Mouse (Mus musculus) spleen, postnatal 14 days (tissue): ENCODE measurements around the gene Atg7.
"Not testable (repeated sequence)": the region's sequence is repeated elsewhere in the genome, so short reads cannot be mapped to it uniquely, and the experiment has no call there.

ENCODE experiments used
- DNase-seq, 2 experiments: peaks; one replicate each; pipeline ENCODE4 v3.0.0; 2021 to 2022; ENCODE audit warnings: low spot score in 2 of 2

Gene Atg7

GRCm38 (mm10) chr6:114880798-114881197, 237.9 kb downstream of the Atg7 start:
- no peak for DNase-seq

DNA sequence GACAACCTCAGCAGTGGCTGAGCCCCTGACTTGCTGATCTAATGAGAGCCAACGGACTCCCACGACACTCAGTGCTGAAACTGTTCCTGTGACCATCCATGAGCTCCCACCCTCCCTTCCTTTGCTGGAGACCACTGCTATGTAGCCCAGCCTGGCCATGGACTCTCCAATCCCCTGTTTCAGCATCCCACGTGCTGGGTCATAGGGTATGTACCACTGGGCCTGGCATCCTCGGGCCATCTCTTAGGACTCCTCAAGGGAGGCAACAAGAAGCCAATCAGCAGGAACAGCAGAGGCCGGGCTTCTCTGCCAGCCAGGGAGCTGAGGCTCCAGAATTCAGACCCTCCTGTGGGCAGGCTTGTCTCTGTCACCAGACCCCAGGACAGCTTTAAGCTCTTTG, 239.3 kb downstream of the Atg7 start:
- no peak for DNase-seq

- no peak for DNase-seq
Observed at GRCm38 (mm10) chr6:114882675-114883074, 239.8 kb downstream of the Atg7 start.

DNA sequence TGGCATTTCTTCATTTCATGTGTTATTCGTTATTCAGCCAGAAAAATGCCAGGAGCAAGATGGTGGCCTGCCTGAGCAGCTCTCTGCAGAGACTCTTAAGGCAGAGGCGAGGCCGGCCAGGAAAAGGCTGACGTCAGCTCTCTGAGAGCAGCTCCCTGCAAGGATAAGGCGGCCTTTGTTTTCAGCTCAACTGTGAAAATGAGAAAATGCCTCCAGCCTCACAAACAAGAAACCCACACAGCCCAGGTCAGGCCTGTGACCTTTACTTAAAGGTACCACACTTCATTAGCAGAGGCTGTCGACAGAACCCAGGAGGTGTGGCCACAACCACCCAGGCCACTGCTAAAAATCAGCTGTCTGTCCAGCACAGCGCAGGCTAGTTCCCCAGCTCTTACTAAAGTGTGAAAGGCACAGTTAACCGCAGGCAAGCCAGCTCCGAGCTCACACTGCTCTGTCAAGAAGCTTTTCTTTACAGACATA, 240.4 kb downstream of the Atg7 start:
- no peak for DNase-seq

DNA sequence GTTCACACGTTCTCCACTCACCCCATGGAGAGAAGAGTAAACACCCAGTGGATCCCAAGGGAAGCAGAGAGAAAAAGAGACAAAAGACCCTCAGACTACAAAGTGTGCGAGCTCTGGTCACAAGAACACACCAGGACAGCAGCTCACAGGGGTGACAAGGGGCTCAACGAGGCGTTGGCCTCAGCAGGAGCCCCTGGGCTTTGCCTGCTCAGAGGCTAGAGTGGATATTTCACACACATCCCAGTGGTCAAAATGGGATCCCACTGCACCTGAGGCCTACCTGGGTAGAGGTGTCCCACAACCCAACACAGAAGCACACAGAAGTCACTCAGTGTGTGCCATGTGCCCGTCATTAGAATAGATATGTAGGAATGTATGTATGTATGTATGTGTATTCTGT, 242.2 kb downstream of the Atg7 start:
- DNase-seq = no peak

GRCm38 (mm10) chr6:114886012-114886411, 243.1 kb downstream of the Atg7 start:
- no peak for DNase-seq

GRCm38 (mm10) chr6:114886504-114887361, 243.8 kb downstream of the Atg7 start:
- DNase-seq = no peak

- DNase-seq = no peak
Observed at GRCm38 (mm10) chr6:114888922-114889321, 246.0 kb downstream of the Atg7 start.

- not testable (repeated sequence) for DNase-seq
Observed at GRCm38 (mm10) chr6:114889971-114890370, 247.1 kb downstream of the Atg7 start.

- DNase-seq = no peak
Observed at GRCm38 (mm10) chr6:114890411-114891115, 247.7 kb downstream of the Atg7 start.

DNA sequence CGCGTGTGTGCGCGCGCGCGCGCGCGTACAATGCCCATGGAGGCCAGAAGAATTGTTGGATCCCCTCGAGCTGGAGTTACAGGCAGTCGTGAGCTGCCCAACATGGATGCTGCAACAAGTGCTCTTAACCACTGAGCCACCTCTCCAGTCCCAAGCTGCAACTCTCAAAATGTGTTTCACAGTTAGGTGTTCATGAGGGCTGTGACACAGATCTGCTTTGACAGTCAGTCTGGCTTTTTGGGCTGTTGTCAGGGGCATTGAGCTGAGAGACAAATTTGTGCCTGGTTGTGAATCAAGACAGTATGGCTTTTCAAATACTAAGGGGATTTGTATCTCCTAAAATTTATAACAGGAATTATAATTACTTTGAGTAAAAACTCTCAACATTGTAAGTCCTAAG, 248.4 kb downstream of the Atg7 start:
- no peak for DNase-seq

- DNase-seq = no peak
Observed at GRCm38 (mm10) chr6:114891771-114892170, 248.9 kb downstream of the Atg7 start.

DNA sequence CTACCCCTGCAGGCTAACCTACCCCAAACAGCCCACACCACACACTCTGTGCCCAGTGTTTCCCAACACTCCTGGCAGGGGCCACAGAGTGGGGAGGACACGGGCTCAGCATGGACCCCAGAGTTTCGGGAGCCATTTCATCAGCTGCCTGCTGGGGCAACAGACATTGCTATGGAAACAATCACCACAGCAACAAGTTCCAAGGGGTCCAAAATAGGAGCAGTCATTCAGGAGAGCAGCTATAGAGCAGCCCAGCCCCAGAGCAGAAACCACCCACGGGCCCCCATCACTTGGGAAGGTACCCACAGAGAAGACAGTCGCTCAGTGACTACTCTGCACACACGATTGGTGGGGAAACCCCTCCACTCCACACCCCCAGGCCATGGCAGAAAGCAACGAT, 249.5 kb downstream of the Atg7 start:
- DNase-seq = no peak

- peak; percentile 51 to 59 for DNase-seq
Observed at GRCm38 (mm10) chr6:114893427-114894209, 250.7 kb downstream of the Atg7 start.

DNA sequence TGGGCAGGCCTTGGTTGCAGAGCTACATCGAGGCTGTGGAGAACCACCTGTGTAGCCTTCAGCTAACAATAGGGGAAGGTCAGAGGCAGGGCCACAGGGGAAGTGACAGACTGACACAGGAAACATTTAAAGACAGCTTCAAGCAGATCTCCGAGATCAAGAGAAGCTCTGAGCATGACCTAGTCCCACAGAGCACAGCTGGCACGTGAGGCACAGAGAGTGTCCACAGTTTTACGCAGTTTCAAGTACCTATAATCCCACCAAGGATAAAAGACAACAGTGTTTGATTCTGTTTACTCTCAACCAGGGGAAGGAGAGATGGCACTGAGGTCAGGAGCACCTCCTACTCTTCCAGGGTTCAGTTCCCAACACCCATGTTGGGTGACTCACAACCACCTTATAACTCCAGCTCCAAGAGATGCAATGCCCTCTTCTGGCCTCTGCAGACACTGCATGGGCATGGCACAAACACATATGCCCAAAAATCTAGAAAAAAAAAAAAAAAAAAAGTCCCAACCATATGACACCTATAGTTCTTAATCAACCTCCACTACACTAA, 251.7 kb downstream of the Atg7 start:
- DNase-seq = no peak

- no peak for DNase-seq
Observed at GRCm38 (mm10) chr6:114895191-114895590, 252.3 kb downstream of the Atg7 start.

DNA sequence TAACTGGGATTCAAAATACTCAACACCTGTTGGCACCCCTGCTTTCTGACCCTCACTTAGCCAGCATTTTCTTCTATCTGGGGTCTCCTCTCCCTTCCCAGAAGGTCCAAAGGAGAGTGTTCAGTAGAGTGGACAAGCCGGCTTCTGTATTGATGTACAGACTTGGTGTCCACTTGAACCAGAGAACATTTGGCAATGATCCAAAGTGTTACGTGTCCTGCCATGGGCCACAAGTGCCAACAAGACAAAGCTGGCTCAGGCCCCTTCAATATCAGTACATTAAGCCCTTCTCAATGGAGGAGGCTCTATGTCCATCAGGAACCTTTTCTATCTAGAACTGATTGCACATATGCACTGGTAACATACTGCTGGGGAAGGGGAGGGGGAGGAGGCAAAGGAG, 253.4 kb downstream of the Atg7 start:
- DNase-seq = no peak

DNA sequence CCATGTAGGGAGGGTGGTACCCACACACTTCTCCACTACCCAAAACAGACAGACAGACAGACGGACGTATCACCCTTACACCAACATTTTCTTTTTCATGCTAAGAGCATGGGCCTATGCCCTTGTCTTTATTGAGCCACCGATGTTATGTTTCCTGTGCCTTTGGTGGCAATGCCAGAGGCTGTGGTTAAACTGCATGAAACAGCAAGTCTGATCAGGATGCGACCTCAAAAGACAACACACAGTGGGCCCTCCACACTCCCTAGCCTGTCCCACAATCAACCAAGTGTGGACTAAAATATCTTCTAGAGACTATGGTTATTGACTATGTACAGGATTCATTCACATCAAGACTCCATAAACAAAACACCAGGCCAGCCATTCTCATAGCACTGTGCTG, 256.1 kb downstream of the Atg7 start:
- no peak for DNase-seq

GRCm38 (mm10) chr6:114899652-114900051, 256.8 kb downstream of the Atg7 start:
- no peak for DNase-seq

GRCm38 (mm10) chr6:114900194-114900593, 257.3 kb downstream of the Atg7 start:
- DNase-seq = no peak

DNA sequence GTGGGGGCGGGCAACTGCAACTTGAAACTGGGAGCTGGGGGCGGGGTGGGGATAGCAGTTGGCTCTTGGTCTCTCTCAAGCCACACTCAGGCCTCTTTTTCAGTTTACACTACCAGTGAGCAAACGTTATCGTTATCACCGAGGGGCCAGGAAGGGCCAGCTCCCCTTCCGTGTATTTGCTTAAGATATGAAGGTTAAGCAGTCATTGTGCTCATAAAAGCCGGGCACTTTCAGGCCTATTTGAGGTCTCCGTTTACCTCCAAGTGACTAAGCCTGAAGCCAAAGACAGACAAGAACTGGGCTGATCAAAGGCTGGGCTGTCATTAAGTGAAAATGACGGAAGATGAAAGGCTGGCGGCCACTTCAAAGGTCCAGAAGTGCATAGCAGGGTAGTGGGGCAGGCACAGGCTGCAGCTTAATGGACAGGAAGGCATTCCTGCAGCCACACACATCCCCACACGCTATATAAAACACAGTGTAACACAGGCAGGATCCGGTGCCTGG, 258.5 kb downstream of the Atg7 start:
- no peak for DNase-seq

DNA sequence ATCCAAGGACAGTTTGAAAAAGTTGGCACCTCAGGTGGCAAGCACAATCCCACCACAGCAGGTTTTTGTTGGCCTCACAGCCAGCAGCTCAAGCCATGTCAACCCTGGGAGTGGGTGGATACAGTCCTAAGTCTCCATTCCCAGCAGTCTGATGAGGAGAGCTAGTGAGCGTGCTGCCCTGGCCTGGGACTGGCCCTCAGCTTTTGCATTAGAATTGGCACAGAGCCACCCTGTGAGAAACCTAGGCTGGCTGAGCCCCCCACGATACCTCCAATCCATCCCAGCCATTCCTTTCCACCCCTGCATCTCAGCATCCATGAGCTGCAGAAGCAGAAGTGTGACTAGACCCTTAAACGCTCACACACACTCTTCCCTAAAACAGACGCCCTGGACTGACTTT, 259.0 kb downstream of the Atg7 start:
- DNase-seq = no peak
